Mouse (Mus musculus) adrenal gland, postnatal 4 days (tissue): ENCODE measurements around the gene Gm20388. TPM values are rescaled to one million over a fixed set of nuclear protein-coding genes. Genes with fewer than 3 reads are reported as not detected.

Experiments
- DNase-seq, 2 experiments: peaks; one replicate each; pipeline ENCODE4 v3.0.0; 2021 to 2022; ENCODE audit warnings: low spot score in 2 of 2, mixed read lengths in 2 of 2
- total RNA-seq, 2 experiments: library from RNA; stranded (reverse); gene quantifications; 2 replicates each; pipeline ENCODE4 v1.2.3; 2021

The Gm20388 gene
- total RNA-seq, 2 experiments from 2014 or later, result 8.8 TPM; not detected in 1

- DNase-seq, result no peak
Observed at GRCm38 (mm10) chr8:122049266-122049665, 2138.6 kb downstream of the Gm20388 start.

- no peak for DNase-seq
Observed at GRCm38 (mm10) chr8:122049923-122050322, 2139.3 kb downstream of the Gm20388 start.

- no peak for DNase-seq
Observed at GRCm38 (mm10) chr8:122050620-122051019, 2140.0 kb downstream of the Gm20388 start.

- no peak for DNase-seq
Observed at GRCm38 (mm10) chr8:122055321-122055720, 2144.7 kb downstream of the Gm20388 start.

- DNase-seq, result no peak
Observed at GRCm38 (mm10) chr8:122056113-122056512, 2145.5 kb downstream of the Gm20388 start.

- no peak for DNase-seq
Observed at GRCm38 (mm10) chr8:122056882-122057281, 2146.2 kb downstream of the Gm20388 start.

GRCm38 (mm10) chr8:122058510-122058909 lies 2147.9 kb downstream of the Gm20388 start:
- no peak for DNase-seq

- DNase-seq, result no peak
Observed at GRCm38 (mm10) chr8:122058951-122059350, 2148.3 kb downstream of the Gm20388 start.

GRCm38 (mm10) chr8:122062508-122063223 lies 2152.0 kb downstream of the Gm20388 start:
- no peak for DNase-seq

- DNase-seq, result no peak
Observed at GRCm38 (mm10) chr8:122064353-122064752, 2153.7 kb downstream of the Gm20388 start.

GRCm38 (mm10) chr8:122067783-122068505 lies 2157.3 kb downstream of the Gm20388 start:
- no peak for DNase-seq

GRCm38 (mm10) chr8:122068609-122069008 lies 2158.0 kb downstream of the Gm20388 start:
- DNase-seq, result no peak

- DNase-seq, result no peak
Observed at GRCm38 (mm10) chr8:122069281-122069680, 2158.6 kb downstream of the Gm20388 start.

GRCm38 (mm10) chr8:122071193-122071592 lies 2160.6 kb downstream of the Gm20388 start:
- DNase-seq, result no peak

GRCm38 (mm10) chr8:122073964-122074363 lies 2163.3 kb downstream of the Gm20388 start:
- no peak for DNase-seq

- no peak for DNase-seq
Observed at GRCm38 (mm10) chr8:122074442-122074841, 2163.8 kb downstream of the Gm20388 start.

GRCm38 (mm10) chr8:122074977-122075376 lies 2164.3 kb downstream of the Gm20388 start:
- no peak for DNase-seq

GRCm38 (mm10) chr8:122076183-122076842 lies 2165.7 kb downstream of the Gm20388 start:
- DNase-seq, result no peak

GRCm38 (mm10) chr8:122078321-122078720 lies 2167.7 kb downstream of the Gm20388 start:
- DNase-seq, result no peak

- no peak for DNase-seq
Observed at GRCm38 (mm10) chr8:122079093-122079492, 2168.5 kb downstream of the Gm20388 start.

- no peak for DNase-seq
Observed at GRCm38 (mm10) chr8:122080347-122080746, 2169.7 kb downstream of the Gm20388 start.

GRCm38 (mm10) chr8:122083401-122083800 lies 2172.8 kb downstream of the Gm20388 start:
- no peak for DNase-seq
